Mouse (Mus musculus): Measurements from ENCODE around the gene Orai3.
"Not testable (repeated sequence)": the region's sequence is repeated elsewhere in the genome, so short reads cannot be mapped to it uniquely, and the experiment has no call there.

Gene Orai3

GRCm38 (mm10) chr7:127765756-127766155 is 3.9 kb upstream of the Orai3 start:
- no peak for DNase-seq

GRCm38 (mm10) chr7:127766851-127767609 is 2.6 kb upstream of the Orai3 start:
- DNase-seq, result no peak

- peak in 1 of 2 experiments; percentile 54 for DNase-seq
Measured at GRCm38 (mm10) chr7:127767671-127768345, 1.8 kb upstream of the Orai3 start.

GRCm38 (mm10) chr7:127768346-127768996 is 1.1 kb upstream of the Orai3 start:
- peak in 1 of 2 experiments; percentile 60 for DNase-seq

GRCm38 (mm10) chr7:127768997-127769593 is 520 bp upstream of the Orai3 start:
- DNase-seq, result peak; percentile 96 to 98

GRCm38 (mm10) chr7:127770039-127770905 is 657 bp downstream of the Orai3 start:
- DNase-seq, result no peak

- DNase-seq, result no peak
Measured at GRCm38 (mm10) chr7:127771262-127771661, 1.6 kb downstream of the Orai3 start.

- DNase-seq, result no peak
Measured at GRCm38 (mm10) chr7:127772080-127772479, 2.5 kb downstream of the Orai3 start.

GRCm38 (mm10) chr7:127772557-127772956 is 2.9 kb downstream of the Orai3 start:
- no peak for DNase-seq

GRCm38 (mm10) chr7:127773664-127774384 is 4.2 kb downstream of the Orai3 start:
- peak; percentile 83 to 87 for DNase-seq

GRCm38 (mm10) chr7:127775837-127776236 is 6.2 kb downstream of the Orai3 start:
- DNase-seq, result not testable (repeated sequence)

GRCm38 (mm10) chr7:127776426-127776825 is 6.8 kb downstream of the Orai3 start, which contains the start of gene Setd1a:
Gene Setd1a, plus strand, starts transcription at chr7:127776670.
- peak; percentile 95 to 98 for DNase-seq

- peak; percentile 98 to 99 for DNase-seq
Measured at GRCm38 (mm10) chr7:127776878-127777473, 7.4 kb downstream of the Orai3 start.

- DNase-seq, result peak; percentile 78 to 81
Measured at GRCm38 (mm10) chr7:127777474-127778266, 8.1 kb downstream of the Orai3 start.

GRCm38 (mm10) chr7:127778350-127778749 is 8.7 kb downstream of the Orai3 start:
- peak; percentile 33 to 64 for DNase-seq

GRCm38 (mm10) chr7:127785308-127785707 is 15.7 kb downstream of the Orai3 start, which contains the start of gene Gm49388:
Gene Gm49388, plus strand, starts transcription at chr7:127785608.
- no peak for DNase-seq

- peak in 1 of 2 experiments; percentile 42 for DNase-seq
Measured at GRCm38 (mm10) chr7:127797076-127797845, 27.6 kb downstream of the Orai3 start.

GRCm38 (mm10) chr7:127798591-127798990 is 29.0 kb downstream of the Orai3 start:
- DNase-seq, result peak; percentile 89 to 95

GRCm38 (mm10) chr7:127799211-127799610 is 29.6 kb downstream of the Orai3 start:
- DNase-seq, result no peak
